Comparison of ENCODE assay signal across 12 mouse cellular contexts in the genomic region with DNA sequence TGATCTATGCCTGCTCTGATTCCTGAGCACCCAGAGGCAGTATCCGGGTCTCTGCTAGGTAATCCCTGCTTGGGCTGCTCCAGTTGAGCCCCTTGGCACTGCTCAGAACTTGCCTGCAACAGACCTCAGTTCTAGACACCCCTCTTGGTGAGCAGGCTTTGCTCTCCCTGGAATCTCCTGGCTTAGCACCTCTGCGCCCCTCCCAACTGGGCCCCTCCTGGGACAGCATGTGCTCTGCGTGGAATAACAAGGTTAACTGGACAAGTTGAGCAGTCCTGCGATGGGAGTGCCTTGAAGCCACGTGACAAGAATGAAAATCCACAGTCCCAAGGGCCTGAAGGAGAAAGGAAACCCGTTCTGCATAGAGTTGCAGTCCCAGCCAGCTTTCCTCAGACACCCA.
DNase-seq lines count a peak whose midpoint lies in the region; ATAC-seq lines count a peak whose summit lies in the region.
"Had no signal": no experiment of that assay in that cellular context is flagged by ENCODE, and none has a peak within 500 bp of the region (broad histone marks: within the 10 kb centered on the region; RNA-seq: fewer than 3 reads in every experiment).

No protein-coding gene starts in this region.

- no peak overlapping the region for H3K9ac ChIP-seq in embryonic facial prominence, embryonic 15.5 days
- H3K9ac ChIP-seq: liver, embryonic 14.5 days had no signal

- no peaks in the 10 kb centered on the region for H3K9me3 ChIP-seq in embryonic facial prominence, embryonic 15.5 days (replicated peaks)

- ATAC-seq in embryonic facial prominence, embryonic 15.5 days (ENCODE audit: insufficient number of reproducible peaks, low FRiP score, low TSS enrichment, low read depth), result no peak
- ATAC-seq: intestine, postnatal 0 days had no signal

- H3K4me2 ChIP-seq in embryonic facial prominence, embryonic 15.5 days (replicated peaks), result no peak overlapping the region

- no peaks in the 10 kb centered on the region for H3K36me3 ChIP-seq in embryonic facial prominence, embryonic 15.5 days
- H3K36me3 ChIP-seq: G1E had no signal

- H3K4me1 ChIP-seq in embryonic facial prominence, embryonic 15.5 days, result peaks cover 11% of the 10 kb centered on the region

- no peak overlapping the region for H3K4me3 ChIP-seq in embryonic facial prominence, embryonic 15.5 days (replicated peaks)
- H3K4me3 ChIP-seq: myocyte had no signal

- peak; percentile 8 for DNase-seq in cerebellum, adult 11-12 months
- no peak for DNase-seq in cerebellum, postnatal 4 days (ENCODE audit: low spot score in 2 of 2)
- DNase-seq in lung, postnatal 36 days, result peak; percentile 1
- DNase-seq in lung, postnatal 14 days, result no peak
- DNase-seq in skeletal muscle tissue, adult 2 months (ENCODE audit: low read depth, low spot score), result peak; percentile 63
- DNase-seq in kidney, postnatal 14 days, result no peak
- no peak for DNase-seq in ovary, postnatal 14 days (ENCODE audit: low spot score)

- whole genome bisulfite sequencing in embryonic facial prominence, embryonic 15.5 days, result 41% methylated on average over 6 of the region's 6 CpGs

- no peaks in the 10 kb centered on the region for H3K27me3 ChIP-seq in embryonic facial prominence, embryonic 15.5 days

- H3K27ac ChIP-seq in embryonic facial prominence, embryonic 15.5 days (replicated peaks), result peak overlapping the region; percentile 18; the same call in 1 of the 2 replicates
- H3K27ac ChIP-seq: liver, embryonic 14.5 days had no signal

Comparison
In these comparisons a context has a peak if more than half of its experiments do, and no peak if none do; other contexts are left out.
1. DNase-seq: peak in cerebellum, adult 11-12 months (single experiment), lung, postnatal 36 days (single experiment) and skeletal muscle tissue, adult 2 months (single experiment); none in cerebellum, postnatal 4 days (0 of 2), lung, postnatal 14 days (single experiment), kidney, postnatal 14 days (single experiment) and ovary, postnatal 14 days (single experiment).